Mouse (Mus musculus): ENCODE results near the gene Slc4a4. TPM values are rescaled to one million over a fixed set of nuclear protein-coding genes. Genes with fewer than 3 reads are reported as not detected.
A peak's percentile ranks its signal among the peaks of the same experiment; 100 is the strongest.

Slc4a4 gene
- polyA plus RNA-seq, 1 experiment from 2014 or later, result 12.2 TPM

- Histone ChIP-seq H3K9ac (replicated peaks) (no peak overlapping the region), H3K4me1 (no peaks in the 10 kb centered on the region), H3K36me3 (no peaks in the 10 kb centered on the region), H3K9me3 (replicated peaks) (no peaks in the 10 kb centered on the region), H3K4me2 (no peak overlapping the region), H3K27ac (replicated peaks) (no peak overlapping the region), H3K27me3 (replicated peaks) (no peaks in the 10 kb centered on the region), H3K4me3 (replicated peaks) (no peak overlapping the region)
- no peak for ATAC-seq (ENCODE audit: low FRiP score)
- 73% methylated on average over 3 of the region's 3 CpGs for WGBS
These were observed 169.0 kb downstream of the Slc4a4 start for GRCm38 (mm10) chr5:89055656-89056055.

DNA sequence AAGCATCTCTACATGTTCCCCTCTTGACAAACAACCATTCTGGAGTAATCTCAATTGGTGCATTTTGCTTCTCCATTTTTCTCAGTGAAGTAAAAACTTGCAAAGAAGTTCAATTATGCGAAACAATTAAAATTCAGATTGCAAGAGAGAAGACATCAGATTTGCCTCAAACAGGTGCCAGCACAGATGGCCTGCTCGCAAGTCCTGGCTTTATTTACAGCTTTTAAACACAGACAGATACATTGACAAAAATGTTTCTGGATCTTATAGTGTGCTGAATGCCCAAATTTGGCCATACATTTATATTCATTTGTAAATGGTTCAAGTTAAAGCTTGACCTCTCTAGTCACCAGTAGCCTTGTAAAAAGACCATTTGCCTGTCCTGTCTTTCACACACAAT is 169.8 kb downstream of the Slc4a4 start:
- Histone ChIP-seq H3K27ac (replicated peaks) (no peak overlapping the region), H3K4me3 (replicated peaks) (no peak overlapping the region), H3K27me3 (replicated peaks) (no peaks in the 10 kb centered on the region), H3K9me3 (replicated peaks) (no peaks in the 10 kb centered on the region), H3K9ac (replicated peaks) (no peak overlapping the region), H3K36me3 (no peaks in the 10 kb centered on the region), H3K4me2 (no peak overlapping the region), H3K4me1 (no peaks in the 10 kb centered on the region)
- ATAC-seq (ENCODE audit: low FRiP score), result no peak
- 90% methylated on average over 2 of the region's 2 CpGs for WGBS

DNA sequence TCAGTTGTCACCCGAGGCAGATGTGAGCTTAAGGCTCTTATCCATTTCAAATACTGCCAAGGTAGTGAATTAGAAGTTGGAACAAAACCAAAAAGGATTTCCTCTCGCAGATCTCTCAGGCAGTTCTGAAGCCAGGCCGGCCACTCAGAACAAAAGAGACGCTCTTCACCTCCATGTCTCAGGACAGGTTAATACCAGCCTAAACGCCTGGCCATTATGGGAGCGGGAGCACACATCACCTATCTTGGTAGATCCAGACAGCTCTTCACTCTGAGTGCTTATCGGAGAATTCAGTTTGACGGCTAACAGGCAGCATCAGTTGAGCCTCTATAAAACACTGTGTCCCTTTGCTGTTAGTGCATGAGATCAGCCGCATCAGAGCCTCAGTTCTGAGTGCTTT is 174.5 kb downstream of the Slc4a4 start:
- no peak overlapping the region for H3K4me3 ChIP-seq (replicated peaks)
- H3K27me3 ChIP-seq (replicated peaks), result no peaks in the 10 kb centered on the region
- no peak overlapping the region for H3K27ac ChIP-seq (replicated peaks)
- no peaks in the 10 kb centered on the region for H3K9me3 ChIP-seq (replicated peaks)
- no peak for ATAC-seq (ENCODE audit: low FRiP score)
- no peaks in the 10 kb centered on the region for H3K36me3 ChIP-seq
- 86% methylated on average over 9 of the region's 9 CpGs for WGBS
- H3K4me1 ChIP-seq, result no peaks in the 10 kb centered on the region
- no peak overlapping the region for H3K4me2 ChIP-seq
- no peak overlapping the region for H3K9ac ChIP-seq (replicated peaks)

DNA sequence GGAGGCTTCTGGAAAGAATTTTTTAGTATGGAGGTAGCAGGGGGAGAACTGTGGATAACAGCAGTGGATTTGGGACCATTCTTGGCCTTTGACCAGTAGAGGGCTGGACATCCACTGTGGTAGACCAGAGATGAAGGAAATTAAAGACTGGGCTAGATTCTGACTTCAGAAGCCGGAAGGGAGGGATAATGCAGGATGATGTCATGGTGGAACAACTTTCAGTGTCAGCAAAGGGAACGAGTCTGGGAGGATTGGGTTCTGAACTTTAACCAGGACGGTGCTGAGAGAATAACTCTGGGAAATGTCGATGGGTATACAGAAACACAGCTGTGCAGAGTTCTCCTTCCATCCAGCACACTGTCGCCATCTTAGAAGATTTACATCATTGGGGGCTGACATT is 175.7 kb downstream of the Slc4a4 start:
- 87% methylated on average over 5 of the region's 5 CpGs for WGBS
- no peak for ATAC-seq (ENCODE audit: low FRiP score)
- no peak overlapping the region for H3K4me2 ChIP-seq

DNA sequence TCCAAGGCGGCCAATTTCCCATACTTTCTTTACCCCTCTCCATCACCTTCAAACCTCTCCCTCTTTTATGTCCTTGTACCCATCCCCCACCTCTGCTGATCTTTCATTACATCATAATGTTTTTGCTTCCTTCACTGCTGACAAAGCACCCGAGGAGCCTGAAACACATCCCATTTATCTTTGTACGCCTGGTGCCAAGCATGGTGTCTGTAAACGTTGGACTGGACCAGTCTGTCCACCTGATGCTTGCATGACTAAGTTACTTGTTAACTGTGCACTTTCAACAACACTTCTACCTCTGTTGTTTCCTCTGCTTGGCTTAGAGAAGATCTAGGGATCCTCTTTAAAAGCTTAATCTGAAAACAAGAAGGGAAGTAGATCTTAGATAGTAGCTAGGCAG is 180.5 kb downstream of the Slc4a4 start:
- 82% methylated on average over 4 of the region's 4 CpGs for WGBS
- no peaks in the 10 kb centered on the region for H3K27me3 ChIP-seq (replicated peaks)
- no peak overlapping the region for H3K4me3 ChIP-seq (replicated peaks)
- no peaks in the 10 kb centered on the region for H3K9me3 ChIP-seq (replicated peaks)
- H3K4me2 ChIP-seq, result no peak overlapping the region
- ATAC-seq (ENCODE audit: low FRiP score), result no peak
- no peaks in the 10 kb centered on the region for H3K4me1 ChIP-seq
- H3K36me3 ChIP-seq, result no peaks in the 10 kb centered on the region
- H3K9ac ChIP-seq (replicated peaks), result no peak overlapping the region
- no peak overlapping the region for H3K27ac ChIP-seq (replicated peaks)

More for the DNA sequence above, 175.7 kb downstream of the Slc4a4 start:
- Histone ChIP-seq H3K4me1 (no peaks in the 10 kb centered on the region), H3K9me3 (replicated peaks) (no peaks in the 10 kb centered on the region), H3K36me3 (no peaks in the 10 kb centered on the region), H3K4me3 (replicated peaks) (no peak overlapping the region), H3K27ac (replicated peaks) (no peak overlapping the region), H3K9ac (replicated peaks) (no peak overlapping the region), H3K27me3 (replicated peaks) (no peaks in the 10 kb centered on the region)

GRCm38 (mm10) chr5:89068072-89068471 is 181.5 kb downstream of the Slc4a4 start:
- no peak overlapping the region for H3K9ac ChIP-seq (replicated peaks)
- H3K4me1 ChIP-seq, result no peaks in the 10 kb centered on the region
- no peaks in the 10 kb centered on the region for H3K27me3 ChIP-seq (replicated peaks)
- H3K27ac ChIP-seq (replicated peaks), result no peak overlapping the region
- no peak overlapping the region for H3K4me3 ChIP-seq (replicated peaks)
- whole genome bisulfite sequencing, result 90% methylated on average over 5 of the region's 5 CpGs
- no peaks in the 10 kb centered on the region for H3K9me3 ChIP-seq (replicated peaks)
- H3K36me3 ChIP-seq, result no peaks in the 10 kb centered on the region
- no peak for ATAC-seq (ENCODE audit: low FRiP score)
- no peak overlapping the region for H3K4me2 ChIP-seq

GRCm38 (mm10) chr5:89070051-89070450 is 183.4 kb downstream of the Slc4a4 start:
- no peaks in the 10 kb centered on the region for H3K9me3 ChIP-seq (replicated peaks)
- no peaks in the 10 kb centered on the region for H3K27me3 ChIP-seq (replicated peaks)
- 94% methylated on average over 3 of the region's 3 CpGs for WGBS
- H3K36me3 ChIP-seq, result no peaks in the 10 kb centered on the region
- H3K4me1 ChIP-seq, result no peaks in the 10 kb centered on the region
- H3K27ac ChIP-seq (replicated peaks), result no peak overlapping the region
- H3K9ac ChIP-seq (replicated peaks), result no peak overlapping the region
- ATAC-seq (ENCODE audit: low FRiP score), result no peak
- H3K4me2 ChIP-seq, result no peak overlapping the region
- H3K4me3 ChIP-seq (replicated peaks), result no peak overlapping the region

- Histone ChIP-seq H3K9ac (replicated peaks) (no peak overlapping the region), H3K9me3 (replicated peaks) (no peaks in the 10 kb centered on the region), H3K4me3 (replicated peaks) (no peak overlapping the region), H3K27me3 (replicated peaks) (no peaks in the 10 kb centered on the region), H3K4me2 (no peak overlapping the region), H3K4me1 (no peaks in the 10 kb centered on the region), H3K36me3 (no peaks in the 10 kb centered on the region), H3K27ac (replicated peaks) (no peak overlapping the region)
- WGBS, result 92% methylated on average over 4 of the region's 4 CpGs
- no peak for ATAC-seq (ENCODE audit: low FRiP score)
These were observed 185.3 kb downstream of the Slc4a4 start for GRCm38 (mm10) chr5:89071957-89072356.

GRCm38 (mm10) chr5:89077711-89078110 is 191.1 kb downstream of the Slc4a4 start:
- Histone ChIP-seq H3K4me2 (no peak overlapping the region), H3K4me3 (replicated peaks) (no peak overlapping the region), H3K4me1 (no peaks in the 10 kb centered on the region), H3K27me3 (replicated peaks) (no peaks in the 10 kb centered on the region), H3K36me3 (no peaks in the 10 kb centered on the region), H3K9me3 (replicated peaks) (no peaks in the 10 kb centered on the region), H3K9ac (replicated peaks) (no peak overlapping the region), H3K27ac (replicated peaks) (no peak overlapping the region)
- no peak for ATAC-seq (ENCODE audit: low FRiP score)
- WGBS, result 84% methylated on average over 1 of the region's 1 CpGs

DNA sequence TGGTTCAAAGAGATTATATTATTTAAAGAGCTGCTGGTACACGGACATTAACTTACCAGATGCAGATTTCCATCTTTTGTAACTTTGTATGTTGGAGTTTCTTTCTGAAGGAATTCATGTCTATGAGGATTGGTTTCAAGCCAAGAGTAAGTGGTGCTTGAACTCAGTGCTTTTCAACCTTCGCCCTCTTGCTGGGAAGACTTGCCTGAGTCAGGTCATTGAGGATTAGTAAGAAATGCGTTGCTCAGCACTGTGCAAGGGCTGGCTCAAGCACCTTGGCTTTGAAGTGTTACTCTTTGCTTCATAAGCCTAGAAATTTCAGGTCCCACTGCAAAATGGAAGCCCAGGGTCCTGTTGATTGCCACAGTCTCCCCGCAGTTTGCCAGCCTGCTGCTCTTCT is 196.9 kb downstream of the Slc4a4 start:
- no peaks in the 10 kb centered on the region for H3K36me3 ChIP-seq
- H3K27me3 ChIP-seq (replicated peaks), result no peaks in the 10 kb centered on the region
- no peak for ATAC-seq (ENCODE audit: low FRiP score)
- no peak overlapping the region for H3K4me2 ChIP-seq
- H3K27ac ChIP-seq (replicated peaks), result no peak overlapping the region
- 90% methylated on average over 4 of the region's 4 CpGs for WGBS
- H3K9ac ChIP-seq (replicated peaks), result no peak overlapping the region
- no peaks in the 10 kb centered on the region for H3K9me3 ChIP-seq (replicated peaks)
- H3K4me3 ChIP-seq (replicated peaks), result no peak overlapping the region
- no peaks in the 10 kb centered on the region for H3K4me1 ChIP-seq

GRCm38 (mm10) chr5:89087916-89088315 is 201.3 kb downstream of the Slc4a4 start:
- Histone ChIP-seq H3K4me2 (no peak overlapping the region), H3K27me3 (replicated peaks) (no peaks in the 10 kb centered on the region), H3K4me1 (no peaks in the 10 kb centered on the region), H3K9ac (replicated peaks) (no peak overlapping the region), H3K9me3 (replicated peaks) (no peaks in the 10 kb centered on the region), H3K27ac (replicated peaks) (peak overlapping the region; percentile 54; the same call in 1 of the 2 replicates), H3K4me3 (replicated peaks) (no peak overlapping the region), H3K36me3 (no peaks in the 10 kb centered on the region)
- 82% methylated on average over 7 of the region's 7 CpGs for WGBS
- ATAC-seq (ENCODE audit: low FRiP score), result 0 out of 2 replicates have a peak, but pooled peaks have one; percentile 23

- H3K27me3 ChIP-seq (replicated peaks), result no peaks in the 10 kb centered on the region
- no peaks in the 10 kb centered on the region for H3K36me3 ChIP-seq
- H3K4me2 ChIP-seq, result peak overlapping the region; percentile 13; the same call in 1 of the 2 replicates
- H3K9me3 ChIP-seq (replicated peaks), result no peaks in the 10 kb centered on the region
- 0 out of 2 replicates have a peak, but pooled peaks cover 1% of the 10 kb centered on the region for H3K4me1 ChIP-seq
- peak; percentile 69; the same call in 1 of the 2 replicates for ATAC-seq (ENCODE audit: low FRiP score)
- 57% methylated on average over 11 of the region's 11 CpGs for WGBS
- H3K9ac ChIP-seq (replicated peaks), result no peak overlapping the region
- H3K4me3 ChIP-seq (replicated peaks), result no peak overlapping the region
- peak overlapping the region; percentile 54; the same call in 1 of the 2 replicates for H3K27ac ChIP-seq (replicated peaks)
These were observed 201.8 kb downstream of the Slc4a4 start for GRCm38 (mm10) chr5:89088462-89088861.

DNA sequence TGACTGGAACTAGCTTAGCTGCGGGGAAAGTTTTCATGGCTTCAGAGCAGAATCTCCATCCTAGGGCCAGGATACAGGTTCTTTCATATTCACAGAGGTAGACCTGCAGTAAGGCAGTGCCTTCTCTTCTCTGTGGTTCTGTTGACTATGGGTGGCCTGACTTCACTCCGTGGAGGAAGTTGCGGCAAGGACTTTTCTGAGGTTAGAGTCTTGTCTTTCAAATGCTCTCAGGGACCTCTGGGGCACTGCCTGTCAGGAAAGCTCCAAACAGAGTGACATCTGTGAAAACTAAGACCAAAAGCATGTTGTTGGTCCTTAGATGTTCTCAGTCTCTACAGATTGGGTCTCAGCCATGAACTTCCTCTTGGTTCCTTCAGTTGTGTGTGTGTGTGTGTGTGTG is 203.5 kb downstream of the Slc4a4 start:
- Histone ChIP-seq H3K9ac (replicated peaks) (no peak overlapping the region), H3K9me3 (replicated peaks) (no peaks in the 10 kb centered on the region), H3K36me3 (no peaks in the 10 kb centered on the region), H3K27ac (replicated peaks) (no peak overlapping the region), H3K4me1 (peaks cover 7% of the 10 kb centered on the region; the same call in 1 of the 2 replicates), H3K4me3 (replicated peaks) (no peak overlapping the region), H3K4me2 (no peak overlapping the region), H3K27me3 (replicated peaks) (no peaks in the 10 kb centered on the region)
- ATAC-seq (ENCODE audit: low FRiP score), result no peak
- WGBS, result 83% methylated on average over 3 of the region's 3 CpGs

Data from neural tube, embryonic 15.5 days (tissue).